Mouse (Mus musculus) splenic B cell, adult 2 months (primary cell): ENCODE measurements around the gene Ackr3.

ENCODE experiments used
- DNase-seq: peaks from one replicate; pipeline ENCODE4 v3.0.0-alpha.2; 2011; ENCODE audit warnings: low read depth, low spot score
- H3K27me3 ChIP-seq: 2 replicates; pipeline ENCODE4 v1.6.1; 2012; ENCODE audit warnings: mild to moderate bottlenecking, low read length, moderate library complexity, mixed read lengths; ENCODE audit not compliant: control insufficient read depth, poor library complexity, insufficient read depth, severe bottlenecking
- H3K36me3 ChIP-seq: 2 replicates; pipeline ENCODE4 v1.6.1; 2012; ENCODE audit warnings: mild to moderate bottlenecking, low read length, moderate library complexity, mixed read lengths; ENCODE audit not compliant: control insufficient read depth, poor library complexity, insufficient read depth, severe bottlenecking

Gene Ackr3

GRCm38 (mm10) chr1:90230611-90231010 lies 26.8 kb downstream of the Ackr3 start:
- Histone ChIP-seq H3K36me3 (no peaks in the 10 kb centered on the region), H3K27me3 (no peaks in the 10 kb centered on the region)
- no peak for DNase-seq

- H3K36me3 ChIP-seq: no peaks in the 10 kb centered on the region
- no peak for DNase-seq
- H3K27me3 ChIP-seq: no peaks in the 10 kb centered on the region
Observed at GRCm38 (mm10) chr1:90231591-90232490, 28.1 kb downstream of the Ackr3 start.

- Histone ChIP-seq H3K27me3 (no peaks in the 10 kb centered on the region), H3K36me3 (no peaks in the 10 kb centered on the region)
- DNase-seq: no peak
Observed at GRCm38 (mm10) chr1:90232491-90232885, 28.7 kb downstream of the Ackr3 start.

GRCm38 (mm10) chr1:90234620-90235054 lies 30.9 kb downstream of the Ackr3 start:
- no peaks in the 10 kb centered on the region for H3K36me3 ChIP-seq
- no peaks in the 10 kb centered on the region for H3K27me3 ChIP-seq
- no peak for DNase-seq

- no peaks in the 10 kb centered on the region for H3K27me3 ChIP-seq
- no peak for DNase-seq
- H3K36me3 ChIP-seq: no peaks in the 10 kb centered on the region
Observed at GRCm38 (mm10) chr1:90236640-90237039, 32.9 kb downstream of the Ackr3 start.

GRCm38 (mm10) chr1:90238095-90238888 lies 34.5 kb downstream of the Ackr3 start:
- H3K36me3 ChIP-seq: no peaks in the 10 kb centered on the region
- H3K27me3 ChIP-seq: no peaks in the 10 kb centered on the region
- no peak for DNase-seq

- DNase-seq: no peak
- no peaks in the 10 kb centered on the region for H3K36me3 ChIP-seq
- no peaks in the 10 kb centered on the region for H3K27me3 ChIP-seq
Observed at GRCm38 (mm10) chr1:90239336-90240225, 35.8 kb downstream of the Ackr3 start.

GRCm38 (mm10) chr1:90240287-90240686 lies 36.5 kb downstream of the Ackr3 start:
- no peaks in the 10 kb centered on the region for H3K36me3 ChIP-seq
- H3K27me3 ChIP-seq: no peaks in the 10 kb centered on the region
- no peak for DNase-seq

GRCm38 (mm10) chr1:90242444-90242989 lies 38.7 kb downstream of the Ackr3 start:
- no peaks in the 10 kb centered on the region for H3K27me3 ChIP-seq
- DNase-seq: no peak

GRCm38 (mm10) chr1:90244537-90244936 lies 40.8 kb downstream of the Ackr3 start:
- Histone ChIP-seq H3K27me3 (no peaks in the 10 kb centered on the region), H3K36me3 (no peaks in the 10 kb centered on the region)
- DNase-seq: no peak

More at GRCm38 (mm10) chr1:90242444-90242989, 38.7 kb downstream of the Ackr3 start:
- no peaks in the 10 kb centered on the region for H3K36me3 ChIP-seq

GRCm38 (mm10) chr1:90245533-90245932 lies 41.8 kb downstream of the Ackr3 start:
- no peaks in the 10 kb centered on the region for H3K36me3 ChIP-seq
- H3K27me3 ChIP-seq: no peaks in the 10 kb centered on the region
- peak; percentile 35 for DNase-seq

- H3K36me3 ChIP-seq: no peaks in the 10 kb centered on the region
- DNase-seq: no peak
- H3K27me3 ChIP-seq: no peaks in the 10 kb centered on the region
Observed at GRCm38 (mm10) chr1:90246035-90246434, 42.3 kb downstream of the Ackr3 start.

- DNase-seq: no peak
- no peaks in the 10 kb centered on the region for H3K27me3 ChIP-seq
- no peaks in the 10 kb centered on the region for H3K36me3 ChIP-seq
Observed at GRCm38 (mm10) chr1:90246800-90247199, 43.0 kb downstream of the Ackr3 start.

- Histone ChIP-seq H3K27me3 (no peaks in the 10 kb centered on the region), H3K36me3 (no peaks in the 10 kb centered on the region)
- DNase-seq: no peak
Observed at GRCm38 (mm10) chr1:90247234-90247633, 43.5 kb downstream of the Ackr3 start.
